Mouse (Mus musculus) heart, embryonic 10.5 days (tissue): ENCODE measurements around the gene Ren1. TPM values are rescaled to one million over a fixed set of nuclear protein-coding genes. Genes with fewer than 3 reads are reported as not detected.
A peak's percentile ranks its signal among the peaks of the same experiment; 100 is the strongest.

Source experiments
- DNase-seq: peaks from one replicate; pipeline ENCODE4 v3.0.0-alpha.2; 2017; ENCODE audit warnings: low spot score
- H3K27ac ChIP-seq: fragments of 300-500 bp; sonication (generic); 2 replicates; pipeline ENCODE4 v1.5.1; 2016; ENCODE audit warnings: mild to moderate bottlenecking
- H3K27me3 ChIP-seq: fragments of 300-500 bp; sonication (generic); 2 replicates; pipeline ENCODE4 v1.6.1; 2016; ENCODE audit warnings: mild to moderate bottlenecking; ENCODE audit not compliant: poor library complexity, insufficient read depth, severe bottlenecking
- H3K36me3 ChIP-seq: fragments of 300-500 bp; sonication (generic); 2 replicates; pipeline ENCODE4 v1.6.1; 2016; ENCODE audit warnings: mild to moderate bottlenecking, moderate library complexity
- H3K4me1 ChIP-seq: fragments of 300-500 bp; sonication (generic); 2 replicates; pipeline ENCODE4 v1.6.1; 2016; ENCODE audit warnings: mild to moderate bottlenecking
- H3K4me3 ChIP-seq: fragments of 300-500 bp; sonication (generic); 2 replicates; pipeline ENCODE4 v1.5.1; 2016; ENCODE audit warnings: mild to moderate bottlenecking, moderate library complexity
- H3K9me3 ChIP-seq: fragments of 300-500 bp; sonication (generic); 2 replicates; pipeline ENCODE4 v1.6.1; 2016; ENCODE audit warnings: mild to moderate bottlenecking, moderate library complexity
- WGBS: fragments of 180-500 bp; shearing (Covaris S2); methylation state at CpG from one replicate; pipeline ENCODE4 v1.1.7; 2016; 5-methylcytosine and 5-hydroxymethylcytosine counted together
- polyA plus RNA-seq: library from polyadenylated mRNA; unstranded; fragments of >200 nt; fragmentation: Nextera tagmentation; extraction: Ambion mirVana; gene quantifications from 2 replicates; pipeline ENCODE4 v1.2.1, GENCODE M21; 2016

Gene Ren1
- polyA plus RNA-seq, 1 experiment from 2014 or later: 0.34 TPM

DNA sequence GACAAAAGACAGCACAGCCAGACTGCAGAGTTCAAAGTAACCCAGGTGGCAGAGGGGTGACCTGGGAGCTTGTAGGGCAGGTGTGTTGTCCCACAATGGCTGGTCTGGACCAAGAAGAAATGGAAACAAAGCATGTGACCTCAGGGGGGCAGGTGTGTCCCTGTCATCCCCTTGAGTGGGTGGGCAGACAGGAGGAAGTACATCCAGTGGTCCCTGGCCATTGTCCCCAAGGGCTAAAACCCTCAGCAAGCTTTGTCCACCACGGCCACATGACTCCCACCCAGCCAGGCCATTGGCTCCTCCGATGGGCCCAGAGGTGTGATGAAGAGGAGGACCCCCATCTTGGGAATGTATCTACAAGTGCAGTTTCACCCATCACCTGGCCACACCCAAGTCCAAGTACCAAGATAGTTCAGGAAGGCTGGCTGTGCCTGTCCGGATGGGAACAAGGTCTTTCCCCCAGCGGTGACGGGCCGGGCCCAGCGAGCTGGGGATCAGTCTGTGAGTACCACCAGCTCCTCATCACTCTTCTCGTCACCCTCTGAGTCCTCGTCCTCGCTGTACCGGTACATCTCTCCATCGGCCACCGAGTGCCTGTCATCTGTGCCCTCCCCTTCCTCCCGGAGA, 33.0 kb downstream of the Ren1 start:
- peaks cover 11% of the 10 kb centered on the region for H3K27me3 ChIP-seq
- H3K9me3 ChIP-seq: no peaks in the 10 kb centered on the region
- H3K4me1 ChIP-seq: peaks cover 52% of the 10 kb centered on the region
- no peak overlapping the region for H3K4me3 ChIP-seq
- WGBS: 89% methylated on average over 14 of the region's 14 CpGs
- DNase-seq: no peak
- H3K36me3 ChIP-seq: peaks cover 22% of the 10 kb centered on the region
- no peak overlapping the region for H3K27ac ChIP-seq

DNA sequence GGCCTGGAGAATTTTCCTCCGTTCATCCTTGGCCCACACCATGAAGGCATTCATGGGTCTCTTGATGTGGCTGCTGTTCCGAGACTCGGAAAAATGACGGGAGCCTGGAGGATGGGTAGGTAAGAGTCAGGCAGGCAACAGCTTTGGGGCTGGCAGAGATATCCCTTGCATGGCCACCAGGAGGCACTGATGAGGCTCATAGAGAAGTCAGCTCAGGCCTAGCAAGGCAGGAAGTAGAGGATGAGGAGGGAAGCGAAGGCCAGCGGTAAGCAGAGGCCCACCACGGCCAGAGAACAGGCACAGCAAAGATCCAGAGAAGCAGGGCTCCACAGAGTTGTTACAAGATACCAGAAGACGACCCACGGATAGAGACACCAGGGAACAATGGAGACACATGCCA, 35.2 kb downstream of the Ren1 start:
- Histone ChIP-seq H3K9me3 (no peaks in the 10 kb centered on the region), H3K27me3 (peaks cover 20% of the 10 kb centered on the region), H3K27ac (peak overlapping the region; percentile 65), H3K36me3 (peaks cover 39% of the 10 kb centered on the region), H3K4me1 (peaks cover 51% of the 10 kb centered on the region), H3K4me3 (0 out of 2 replicates have a peak overlapping the region, but pooled peaks have one; percentile 12)
- DNase-seq: peak; percentile 90
- 30% methylated on average over 9 of the region's 9 CpGs for WGBS

DNA sequence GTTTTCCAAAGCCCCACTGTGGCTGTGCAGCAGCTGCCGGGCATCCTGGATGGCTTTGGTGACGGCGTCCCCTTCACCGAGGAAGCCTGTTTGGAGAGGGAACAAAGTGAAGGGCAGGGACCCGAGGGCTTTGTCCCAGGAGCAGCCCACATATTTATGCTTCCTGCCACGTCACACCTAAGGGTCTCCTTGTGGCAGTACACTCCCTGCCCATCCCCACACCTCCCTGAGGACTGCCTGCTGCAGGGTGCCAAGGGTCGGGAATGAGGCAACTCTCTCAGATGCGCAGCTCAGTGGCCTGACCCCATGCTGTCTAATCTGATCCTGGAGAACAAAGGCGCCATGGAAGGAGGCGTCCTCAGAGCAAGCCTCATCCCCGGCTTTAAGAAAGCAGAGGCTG, 35.9 kb downstream of the Ren1 start:
- Histone ChIP-seq H3K9me3 (no peaks in the 10 kb centered on the region), H3K27me3 (peaks cover 20% of the 10 kb centered on the region), H3K4me1 (peaks cover 48% of the 10 kb centered on the region), H3K36me3 (peaks cover 40% of the 10 kb centered on the region), H3K27ac (peak overlapping the region; percentile 65; the same call in 1 of the 2 replicates), H3K4me3 (no peak overlapping the region)
- no peak for DNase-seq
- 58% methylated on average over 11 of the region's 11 CpGs for WGBS

- no peak for DNase-seq
- 42% methylated on average over 19 of the region's 19 CpGs for WGBS
- H3K27me3 ChIP-seq: peaks cover 20% of the 10 kb centered on the region
- H3K27ac ChIP-seq: no peak overlapping the region
- H3K36me3 ChIP-seq: peaks cover 54% of the 10 kb centered on the region
- H3K4me3 ChIP-seq: peak overlapping the region; percentile 28; the same call in 1 of the 2 replicates
- no peaks in the 10 kb centered on the region for H3K9me3 ChIP-seq
- peaks cover 39% of the 10 kb centered on the region for H3K4me1 ChIP-seq
Observed at GRCm38 (mm10) chr1:133387539-133388268, 37.4 kb downstream of the Ren1 start.

DNA sequence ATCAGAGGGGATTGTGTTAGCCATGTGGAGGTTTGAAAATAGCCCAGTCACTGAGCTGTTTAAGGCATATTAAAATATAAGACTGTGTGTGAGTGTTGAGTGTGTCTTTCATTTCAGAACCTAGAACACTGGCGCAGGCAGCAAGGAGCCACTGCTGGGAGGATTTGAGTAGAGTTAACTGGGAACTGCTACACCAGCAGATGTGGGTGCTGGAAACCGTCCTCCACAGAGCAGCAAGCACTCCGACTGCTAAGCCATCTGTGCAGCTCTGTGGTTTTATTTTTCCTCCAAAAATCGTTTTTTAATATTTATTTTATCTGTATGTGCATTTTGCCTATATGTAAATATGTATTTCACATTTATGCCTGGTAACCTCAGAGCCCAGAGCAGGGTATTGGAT, 44.4 kb downstream of the Ren1 start:
- Histone ChIP-seq H3K4me3 (no peak overlapping the region), H3K4me1 (peaks cover 32% of the 10 kb centered on the region), H3K9me3 (no peaks in the 10 kb centered on the region), H3K36me3 (peaks cover 26% of the 10 kb centered on the region), H3K27me3 (peaks cover 9% of the 10 kb centered on the region; the same call in 1 of the 2 replicates), H3K27ac (no peak overlapping the region)
- WGBS: 74% methylated on average over 4 of the region's 4 CpGs
- DNase-seq: no peak

DNA sequence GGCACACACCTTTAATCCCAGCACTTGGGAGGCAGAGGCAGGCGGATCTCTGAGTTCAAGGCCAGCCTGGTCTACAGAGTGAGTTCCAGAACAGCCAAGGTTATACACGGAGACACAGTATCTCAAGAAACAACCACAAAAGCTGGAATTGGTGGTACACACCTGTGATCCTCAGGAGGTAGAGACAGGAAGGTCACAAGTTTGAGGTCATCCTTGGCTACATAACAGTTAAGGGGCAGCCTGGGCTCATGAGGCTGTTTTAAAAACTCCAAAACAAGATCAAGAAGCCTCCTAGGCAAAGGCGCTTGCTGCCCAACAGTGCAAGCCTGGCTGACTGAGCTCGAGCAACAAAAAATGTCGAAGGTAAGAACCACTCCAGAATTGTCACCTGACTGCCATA, 46.4 kb downstream of the Ren1 start:
- peaks cover 10% of the 10 kb centered on the region; the same call in 1 of the 2 replicates for H3K27me3 ChIP-seq
- H3K36me3 ChIP-seq: peaks cover 13% of the 10 kb centered on the region
- no peak overlapping the region for H3K27ac ChIP-seq
- H3K9me3 ChIP-seq: no peaks in the 10 kb centered on the region
- no peak overlapping the region for H3K4me3 ChIP-seq
- WGBS: 83% methylated on average over 5 of the region's 5 CpGs
- H3K4me1 ChIP-seq: peaks cover 39% of the 10 kb centered on the region
- DNase-seq: no peak

- H3K27ac ChIP-seq: peak overlapping the region; percentile 69; the same call in 1 of the 2 replicates
- peaks cover 39% of the 10 kb centered on the region for H3K4me1 ChIP-seq
- H3K4me3 ChIP-seq: no peak overlapping the region
- 67% methylated on average over 5 of the region's 5 CpGs for WGBS
- H3K27me3 ChIP-seq: peaks cover 10% of the 10 kb centered on the region; the same call in 1 of the 2 replicates
- H3K9me3 ChIP-seq: no peaks in the 10 kb centered on the region
- H3K36me3 ChIP-seq: peaks cover 9% of the 10 kb centered on the region
- DNase-seq: no peak
Observed at GRCm38 (mm10) chr1:133397094-133397482, 46.8 kb downstream of the Ren1 start.

GRCm38 (mm10) chr1:133397483-133398237, 47.4 kb downstream of the Ren1 start:
- Histone ChIP-seq H3K27me3 (peaks cover 10% of the 10 kb centered on the region; the same call in 1 of the 2 replicates), H3K4me3 (no peak overlapping the region), H3K9me3 (no peaks in the 10 kb centered on the region), H3K27ac (peak overlapping the region; percentile 69), H3K36me3 (peaks cover 4% of the 10 kb centered on the region), H3K4me1 (peaks cover 39% of the 10 kb centered on the region)
- 15% methylated on average over 17 of the region's 17 CpGs for WGBS
- DNase-seq: no peak

DNA sequence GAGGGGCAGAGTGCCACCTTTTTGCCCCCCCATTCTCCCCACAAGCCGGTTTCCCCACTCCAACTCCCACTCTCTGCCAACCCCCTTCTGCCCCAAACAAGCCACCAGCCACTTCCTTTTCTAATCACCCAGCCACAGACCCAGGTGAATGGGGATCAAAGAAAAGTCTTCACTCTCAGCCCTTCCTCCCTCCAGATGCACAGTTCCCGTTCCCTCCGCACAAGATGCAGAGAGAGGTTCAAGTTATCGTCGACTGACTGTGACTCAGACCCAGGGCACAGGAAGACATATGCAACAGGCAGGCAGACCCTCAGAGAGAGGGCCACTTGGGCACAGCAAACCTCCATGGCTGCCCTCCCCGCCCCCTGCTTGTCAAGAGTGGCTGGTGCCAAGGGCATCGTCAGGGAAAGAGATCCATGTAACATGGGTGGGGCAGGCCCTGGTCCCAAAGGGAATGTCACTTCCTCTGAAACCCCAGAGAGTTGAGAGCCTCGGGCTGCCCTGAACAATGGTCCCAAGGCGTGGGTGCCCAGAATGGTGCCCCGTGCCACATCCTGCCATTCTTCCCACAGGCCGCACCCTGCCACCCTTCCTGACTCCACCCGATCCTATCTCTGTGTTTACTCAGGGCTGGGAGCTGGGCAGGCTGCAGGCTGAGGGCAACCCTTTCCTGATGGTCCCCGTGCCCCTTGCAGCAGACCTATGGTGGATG, 49.9 kb downstream of the Ren1 start:
- DNase-seq: no peak
- Histone ChIP-seq H3K4me3 (no peak overlapping the region), H3K4me1 (peaks cover 31% of the 10 kb centered on the region), H3K27me3 (peaks cover 10% of the 10 kb centered on the region; the same call in 1 of the 2 replicates), H3K9me3 (no peaks in the 10 kb centered on the region), H3K27ac (no peak overlapping the region), H3K36me3 (0 out of 2 replicates have a peak, but pooled peaks cover 2% of the 10 kb centered on the region)
- WGBS: 66% methylated on average over 13 of the region's 13 CpGs

DNA sequence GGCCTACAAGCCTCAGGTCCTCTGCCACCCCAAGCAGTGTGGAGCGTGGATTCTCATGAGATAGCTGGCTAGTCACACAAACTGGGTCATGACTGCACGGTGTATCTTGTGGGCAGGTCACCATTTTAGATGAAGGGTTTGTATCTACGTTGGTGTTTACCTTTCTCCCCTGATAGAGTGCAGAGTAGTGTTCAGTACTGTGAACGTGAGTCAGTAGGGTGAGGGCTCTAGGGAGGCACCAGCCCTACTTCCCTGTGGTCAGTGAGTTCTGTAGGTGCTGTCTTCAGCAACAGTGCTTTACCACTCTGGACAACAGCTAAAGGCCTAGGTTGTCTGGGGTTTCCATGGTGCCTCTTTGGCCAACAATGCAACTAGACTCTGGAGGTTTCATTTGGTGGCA, 53.7 kb downstream of the Ren1 start:
- no peak for DNase-seq
- Histone ChIP-seq H3K36me3 (0 out of 2 replicates have a peak, but pooled peaks cover 2% of the 10 kb centered on the region), H3K27me3 (peaks cover 8% of the 10 kb centered on the region; the same call in 1 of the 2 replicates), H3K4me3 (no peak overlapping the region), H3K9me3 (no peaks in the 10 kb centered on the region), H3K27ac (no peak overlapping the region), H3K4me1 (peaks cover 42% of the 10 kb centered on the region)
- 71% methylated on average over 4 of the region's 4 CpGs for WGBS

DNA sequence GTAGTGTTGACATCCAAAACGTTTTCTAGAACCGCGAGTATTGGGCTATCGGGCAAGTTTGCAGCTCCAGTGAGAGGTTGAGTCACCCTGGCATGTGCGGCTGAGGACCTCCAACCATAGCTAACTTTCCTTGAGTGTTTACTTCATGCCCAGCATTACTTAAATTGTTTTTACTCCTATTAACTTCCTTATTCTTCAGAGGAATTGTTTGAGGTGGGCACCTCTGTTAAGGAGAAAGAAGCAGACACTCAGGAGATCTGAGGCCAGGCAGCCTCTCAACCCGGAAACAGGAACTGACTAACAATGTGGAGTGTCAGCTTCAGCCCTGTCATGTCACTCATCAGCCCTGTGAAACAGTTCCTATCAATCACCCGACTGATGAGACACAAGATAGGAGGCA, 56.3 kb downstream of the Ren1 start:
- H3K4me1 ChIP-seq: peaks cover 44% of the 10 kb centered on the region
- 0 out of 2 replicates have a peak, but pooled peaks cover 2% of the 10 kb centered on the region for H3K36me3 ChIP-seq
- 60% methylated on average over 7 of the region's 7 CpGs for WGBS
- 0 out of 2 replicates have a peak overlapping the region, but pooled peaks have one; percentile 4 for H3K27ac ChIP-seq
- no peak overlapping the region for H3K4me3 ChIP-seq
- no peaks in the 10 kb centered on the region for H3K9me3 ChIP-seq
- DNase-seq: no peak
- H3K27me3 ChIP-seq: no peaks in the 10 kb centered on the region

DNA sequence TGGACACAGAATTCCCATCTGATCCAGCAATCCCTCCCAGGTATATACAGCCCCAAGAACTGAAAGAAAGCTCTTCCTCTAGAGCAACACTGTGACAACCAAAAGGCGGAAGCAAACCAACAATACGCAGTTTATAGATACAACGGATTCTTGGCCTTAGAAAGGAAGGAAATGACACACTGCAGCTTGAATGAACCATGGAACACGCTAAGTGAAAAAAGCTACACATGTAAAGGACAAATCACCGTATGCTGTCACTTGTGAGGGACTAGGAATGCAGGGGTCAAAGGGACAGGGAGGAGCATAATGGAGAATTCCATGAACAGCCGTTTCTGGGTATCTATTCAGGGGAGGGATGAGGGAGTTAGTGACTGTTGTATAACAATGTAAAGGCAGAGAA, 57.1 kb downstream of the Ren1 start:
- 0 out of 2 replicates have a peak, but pooled peaks cover 2% of the 10 kb centered on the region for H3K36me3 ChIP-seq
- H3K27ac ChIP-seq: 0 out of 2 replicates have a peak overlapping the region, but pooled peaks have one; percentile 4
- H3K4me1 ChIP-seq: peaks cover 47% of the 10 kb centered on the region
- no peak for DNase-seq
- no peak overlapping the region for H3K4me3 ChIP-seq
- H3K27me3 ChIP-seq: no peaks in the 10 kb centered on the region
- no peaks in the 10 kb centered on the region for H3K9me3 ChIP-seq
- WGBS: 53% methylated on average over 6 of the region's 6 CpGs
